Mouse (Mus musculus) forebrain, postnatal 0 days (tissue): ENCODE results near the gene Zik1. TPM values are rescaled to one million over a fixed set of nuclear protein-coding genes. Genes with fewer than 3 reads are reported as not detected.

ENCODE experiments used
- ATAC-seq: fragments of 200-750 bp; cut with Nextera tagmentation; 2 replicates; pipeline ENCODE4 v1.8.0; 2017; ENCODE audit warnings: mild to moderate bottlenecking, moderate library complexity
- DNase-seq: peaks from one replicate; pipeline ENCODE4 v3.0.0-alpha.2; 2015
- H3K27ac ChIP-seq: fragments of 300-500 bp; sonication (generic); 2 replicates; pipeline ENCODE4 v1.5.1; 2014; ENCODE audit warnings: low read depth, mild to moderate bottlenecking, antibody characterized with exemption, low read length, moderate library complexity, mixed read lengths
- H3K27me3 ChIP-seq: fragments of 300-500 bp; sonication (generic); 2 replicates; pipeline ENCODE4 v1.6.1; 2014; ENCODE audit warnings: mild to moderate bottlenecking, low read length, mixed read lengths; ENCODE audit not compliant: insufficient read depth
- H3K36me3 ChIP-seq: fragments of 300-500 bp; sonication (generic); 2 replicates; pipeline ENCODE4 v1.6.1; 2014; ENCODE audit warnings: mild to moderate bottlenecking, moderate library complexity; ENCODE audit not compliant: insufficient read depth
- H3K4me1 ChIP-seq: fragments of 300-500 bp; sonication (generic); 2 replicates; pipeline ENCODE4 v1.6.1; 2014; ENCODE audit warnings: antibody characterized with exemption; ENCODE audit not compliant: insufficient read depth
- H3K4me2 ChIP-seq: fragments of 300-500 bp; sonication (generic); 2 replicates; pipeline ENCODE4 v1.6.1; 2014; ENCODE audit warnings: low read depth, mild to moderate bottlenecking, moderate library complexity
- H3K4me3 ChIP-seq: fragments of 300-500 bp; sonication (generic); 2 replicates; pipeline ENCODE4 v1.5.1; 2014; ENCODE audit warnings: low read depth, low read length, mixed read lengths
- H3K9ac ChIP-seq: fragments of 300-500 bp; sonication (generic); 2 replicates; pipeline ENCODE4 v1.6.1; 2014; ENCODE audit warnings: mild to moderate bottlenecking
- H3K9me3 ChIP-seq: fragments of 300-500 bp; sonication (generic); 2 replicates; pipeline ENCODE4 v1.6.1; 2016; ENCODE audit warnings: low read length
- CTCF ChIP-seq: sonication (generic); IDR thresholded peaks from 2 replicates; pipeline ENCODE4 v1.5.1; 2016; ENCODE audit warnings: antibody characterized with exemption, control low read depth, low read depth
- WGBS: fragments of 180-500 bp; shearing (Covaris S2); extraction: QIAGEN DNeasy Blood & Tissue Kit; methylation state at CpG from one replicate; pipeline ENCODE4 v1.1.7; 2014; 5-methylcytosine and 5-hydroxymethylcytosine counted together
- polyA plus RNA-seq: library from polyadenylated mRNA; unstranded; fragments of >200 nt; fragmentation: Nextera tagmentation; extraction: Ambion mirVana; gene quantifications from 2 replicates; pipeline ENCODE4 v1.2.1, GENCODE M21; 2015
- total RNA-seq: library from RNA; depleted of rRNA; stranded (reverse); fragments of >200 nt; gene quantifications from 2 replicates; pipeline ENCODE4 v1.2.3, GENCODE M21; 2014; rRNA removed

The Zik1 gene
- total RNA-seq (34.5 and 40.9 TPM in 2 replicates), polyA plus RNA-seq (17.3 and 19.9 TPM in 2 replicates)

- peak within 1 kb of the TSS; percentile 77 for H3K4me3 ChIP-seq
- H3K4me1 ChIP-seq: peaks cover 15% of the 10 kb centered on the region
- H3K36me3 ChIP-seq: peaks cover 26% of the 10 kb centered on the region
- ATAC-seq (peak; percentile 99), DNase-seq (peak; percentile 95)
- no peaks in the 10 kb centered on the region for H3K9me3 ChIP-seq
- H3K27me3 ChIP-seq: no peaks in the 10 kb centered on the region
- H3K27ac ChIP-seq: peak within 1 kb of the TSS; percentile 96
- H3K4me2 ChIP-seq: peak within 1 kb of the TSS; percentile 73
- no peak for TF ChIP-seq CTCF
- under 1% methylated on average over 33 of the region's 33 CpGs for WGBS
- peak within 1 kb of the TSS; percentile 89 for H3K9ac ChIP-seq
Observed at GRCm38 (mm10) chr7:10494786-10495521, at the start of gene Zik1. TSS of gene Zik1 (minus strand) at chr7:10495394.

- peaks cover 15% of the 10 kb centered on the region for H3K4me1 ChIP-seq
- H3K36me3 ChIP-seq: peaks cover 20% of the 10 kb centered on the region
- H3K9me3 ChIP-seq: no peaks in the 10 kb centered on the region
- ATAC-seq: no peak
- H3K4me2 ChIP-seq: peak overlapping the region; percentile 73
- no peak for TF ChIP-seq CTCF
- peak; percentile 8 for DNase-seq
- H3K27me3 ChIP-seq: no peaks in the 10 kb centered on the region
- peak overlapping the region; percentile 62; the same call in 1 of the 2 replicates for H3K27ac ChIP-seq
- 30% methylated on average over 6 of the region's 6 CpGs for WGBS
- H3K4me3 ChIP-seq: peak overlapping the region; percentile 77
- peak overlapping the region; percentile 89; the same call in 1 of the 2 replicates for H3K9ac ChIP-seq
Observed at GRCm38 (mm10) chr7:10495578-10495977, 384 bp upstream of the Zik1 start.

- Histone ChIP-seq H3K4me3 (peak overlapping the region; percentile 30), H3K9me3 (no peaks in the 10 kb centered on the region), H3K9ac (0 out of 2 replicates have a peak overlapping the region, but pooled peaks have one; percentile 6), H3K27me3 (no peaks in the 10 kb centered on the region), H3K4me2 (peak overlapping the region; percentile 41), H3K4me1 (no peaks in the 10 kb centered on the region), H3K27ac (no peak overlapping the region), H3K36me3 (no peaks in the 10 kb centered on the region)
- no peak for TF ChIP-seq CTCF
- ATAC-seq (peak; percentile 79), DNase-seq (peak; percentile 57)
- WGBS: 69% methylated on average over 18 of the region's 18 CpGs
Observed at GRCm38 (mm10) chr7:10480588-10481233, 14.5 kb downstream of the Zik1 start.

- no peaks in the 10 kb centered on the region for H3K36me3 ChIP-seq
- no peaks in the 10 kb centered on the region for H3K27me3 ChIP-seq
- H3K4me1 ChIP-seq: no peaks in the 10 kb centered on the region
- H3K27ac ChIP-seq: no peak overlapping the region
- no peak overlapping the region for H3K4me3 ChIP-seq
- H3K4me2 ChIP-seq: no peak overlapping the region
- no peak for ATAC-seq
- no peak for TF ChIP-seq CTCF
- H3K9me3 ChIP-seq: no peaks in the 10 kb centered on the region
- no peak overlapping the region for H3K9ac ChIP-seq
- no peak for DNase-seq
Observed at GRCm38 (mm10) chr7:10479813-10480212, 15.4 kb downstream of the Zik1 start.

- H3K27me3 ChIP-seq: no peaks in the 10 kb centered on the region
- no peak overlapping the region for H3K9ac ChIP-seq
- peaks cover 7% of the 10 kb centered on the region; the same call in 1 of the 2 replicates for H3K9me3 ChIP-seq
- no peak overlapping the region for H3K4me3 ChIP-seq
- ATAC-seq: no peak
- WGBS: 77% methylated on average over 3 of the region's 3 CpGs
- H3K4me1 ChIP-seq: no peaks in the 10 kb centered on the region
- TF ChIP-seq CTCF: no peak
- no peak overlapping the region for H3K4me2 ChIP-seq
- H3K27ac ChIP-seq: no peak overlapping the region
- DNase-seq: no peak
- H3K36me3 ChIP-seq: no peaks in the 10 kb centered on the region
Observed at GRCm38 (mm10) chr7:10458166-10458565, 37.0 kb downstream of the Zik1 start.

GRCm38 (mm10) chr7:10443031-10443430, 52.2 kb downstream of the Zik1 start, which contains the start of gene Vmn1r67:
TSS of gene Vmn1r67 (plus strand) at chr7:10443331.
- Histone ChIP-seq H3K9me3 (peaks cover 8% of the 10 kb centered on the region; the same call in 1 of the 2 replicates), H3K27me3 (no peaks in the 10 kb centered on the region), H3K36me3 (no peaks in the 10 kb centered on the region), H3K27ac (no peak within 1 kb of the TSS), H3K4me2 (no peak within 1 kb of the TSS), H3K4me1 (no peaks in the 10 kb centered on the region), H3K9ac (no peak within 1 kb of the TSS), H3K4me3 (no peak within 1 kb of the TSS)
- no peak for DNase-seq
- TF ChIP-seq CTCF: no peak
- no peak for ATAC-seq

Other genes with a start within 250 kb of the Zik1 start
- not detected in 2 replicates for gene Vmn1r66, start 217.4 kb downstream of the Zik1 start, total RNA-seq
- gene Vmn1r66, start 217.4 kb downstream of the Zik1 start, polyA plus RNA-seq: not detected in 2 replicates
- not detected in 2 replicates for gene Vmn1r67, start 52.1 kb downstream of the Zik1 start, total RNA-seq
- not detected in 2 replicates for gene Vmn1r67, start 52.1 kb downstream of the Zik1 start, polyA plus RNA-seq
- not detected in 2 replicates for gene Vmn1r68, start 63.1 kb upstream of the Zik1 start, total RNA-seq
- not detected in 2 replicates for gene Vmn1r68, start 63.1 kb upstream of the Zik1 start, polyA plus RNA-seq
- not detected in 2 replicates for gene Vmn1r69, start 118.3 kb upstream of the Zik1 start, total RNA-seq
- not detected in 2 replicates for gene Vmn1r69, start 118.3 kb upstream of the Zik1 start, polyA plus RNA-seq
- not detected in 2 replicates for gene Vmn1r70, start 136.1 kb upstream of the Zik1 start, total RNA-seq
- not detected in 2 replicates for gene Vmn1r70, start 136.1 kb upstream of the Zik1 start, polyA plus RNA-seq
- gene Nlrp4b, start 192.4 kb upstream of the Zik1 start, total RNA-seq: not detected in 2 replicates
- not detected in 2 replicates for gene Nlrp4b, start 192.4 kb upstream of the Zik1 start, polyA plus RNA-seq